Mouse (Mus musculus) G1E (cell line): Measurements from ENCODE around the gene Fam227a.

Experiments used
- CTCF ChIP-seq: IDR thresholded peaks from 2 replicates; pipeline ENCODE4 v1.5.1; 2012; ENCODE audit warnings: low read depth, low read length, inconsistent platforms, mixed read lengths
- GATA1 ChIP-seq: IDR thresholded peaks from 2 replicates; pipeline ENCODE4 v1.6.1; 2012; ENCODE audit warnings: borderline replicate concordance, low read length, inconsistent platforms, mixed read lengths
- TAL1 ChIP-seq: conservative IDR thresholded peaks from 2 replicates; pipeline ENCODE4 v1.6.1; 2012; ENCODE audit warnings: low read depth, low read length, inconsistent platforms, mixed read lengths

DNA sequence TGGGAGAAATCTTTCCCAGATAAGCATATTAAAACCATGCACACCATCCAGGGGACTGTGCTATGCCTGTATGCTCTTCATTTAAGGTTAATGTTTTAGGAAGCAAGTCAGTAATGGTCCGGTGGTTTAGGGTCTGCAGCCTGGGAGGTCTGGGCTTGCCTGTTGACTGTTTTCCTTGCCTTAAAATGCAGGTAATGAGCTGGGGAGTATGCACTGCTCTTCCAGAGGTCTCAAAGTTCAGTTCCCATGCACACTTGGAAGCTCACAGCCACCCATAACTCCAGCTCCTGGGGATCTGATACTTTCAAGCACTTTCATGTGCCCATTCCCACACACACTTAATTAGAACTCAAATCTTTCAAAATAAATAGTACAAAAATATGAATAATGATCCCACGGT, 37.8 kb upstream of the Fam227a start:
- TF ChIP-seq CTCF (no peak), TAL1 (no peak), GATA1 (no peak)
